Mouse (Mus musculus) MEL (cell line): ENCODE measurements at regions not wholly inside any gene's neighbourhood (a gene's known extent, or its start where the extent isn't known, plus 50 kb on each side); places are given as distances from the start of the nearest gene placed in this dataset.

Source experiments
- DNase-seq: peaks from one replicate; pipeline ENCODE4 v3.0.0; 2011; ENCODE audit warnings: low read depth, low spot score
- H3K27ac ChIP-seq: 2 replicates; pipeline ENCODE4 v1.5.1; 2012; ENCODE audit warnings: low read depth, mild to moderate bottlenecking, control low read depth, low read length, moderate library complexity; ENCODE audit not compliant: control insufficient read depth
- H3K27me3 ChIP-seq, 2 experiments: fragments of 150-350 bp in 1 of 2; sonication (generic) in 1 of 2; 2 replicates each; pipeline ENCODE4 v1.6.1; 2012; ENCODE audit warnings: low read length in 2 of 2, mild to moderate bottlenecking in 2 of 2, improper control_type of control experiment in 1 of 2, moderate library complexity in 1 of 2; ENCODE audit not compliant: insufficient read depth in 2 of 2, control insufficient read depth in 1 of 2
- H3K36me3 ChIP-seq, 2 experiments: 2 replicates each; pipeline ENCODE4 v1.6.1; 2012 to 2014; ENCODE audit warnings: low read length in 2 of 2, improper control_type of control experiment in 1 of 2, inconsistent platforms in 1 of 2, mild to moderate bottlenecking in 1 of 2; ENCODE audit not compliant: insufficient read depth in 2 of 2, control insufficient read depth in 1 of 2
- H3K4me1 ChIP-seq, 2 experiments: fragments of 150-350 bp in 1 of 2; sonication (generic) in 1 of 2; 2 replicates each; pipeline ENCODE4 v1.6.1; 2012; ENCODE audit warnings: low read length in 2 of 2, improper control_type of control experiment in 1 of 2, mild to moderate bottlenecking in 1 of 2; ENCODE audit not compliant: insufficient read depth in 2 of 2, control insufficient read depth in 1 of 2
- H3K4me3 ChIP-seq, 2 experiments: fragments of 150-350 bp in 1 of 2; sonication (generic) in 1 of 2; 2 replicates each; pipeline ENCODE4 v1.5.1; 2012; ENCODE audit warnings: low read depth in 2 of 2, low read length in 2 of 2, mild to moderate bottlenecking in 2 of 2, moderate library complexity in 2 of 2, control low read depth in 1 of 2, improper control_type of control experiment in 1 of 2; ENCODE audit not compliant: control insufficient read depth in 1 of 2, insufficient read depth in 1 of 2
- H3K79me2 ChIP-seq: 2 replicates; pipeline ENCODE4 v1.6.1; 2012; ENCODE audit warnings: mild to moderate bottlenecking, low read length, moderate library complexity; ENCODE audit not compliant: control insufficient read depth, poor library complexity, insufficient read depth
- H3K9ac ChIP-seq: 2 replicates; pipeline ENCODE4 v1.6.1; 2012; ENCODE audit warnings: low read depth, mild to moderate bottlenecking, control low read depth, low read length, moderate library complexity; ENCODE audit not compliant: control insufficient read depth, poor library complexity, severe bottlenecking
- H3K9me3 ChIP-seq: fragments of 150-350 bp; sonication (generic); replicated peaks from 2 replicates; pipeline ENCODE4 v1.6.1; 2012; ENCODE audit warnings: mild to moderate bottlenecking, low read length, improper control_type of control experiment, moderate library complexity; ENCODE audit not compliant: insufficient read depth
- MAFK ChIP-seq: IDR thresholded peaks from 2 replicates; pipeline ENCODE4 v1.6.1; 2011; ENCODE audit warnings: low read depth, mild to moderate bottlenecking, low read length, improper control_type of control experiment, borderline replicate concordance
- POLR2AphosphoS5 ChIP-seq: IDR thresholded peaks from 2 replicates; pipeline ENCODE4 v1.6.1; 2012; ENCODE audit warnings: low read depth, borderline replicate concordance, mild to moderate bottlenecking, inconsistent platforms, low read length, moderate library complexity, mixed read lengths
- RCOR1 ChIP-seq: IDR thresholded peaks from 2 replicates; pipeline ENCODE4 v1.6.1; 2012; ENCODE audit warnings: low read depth, mild to moderate bottlenecking, inconsistent platforms, low read length, improper control_type of control experiment

DNA sequence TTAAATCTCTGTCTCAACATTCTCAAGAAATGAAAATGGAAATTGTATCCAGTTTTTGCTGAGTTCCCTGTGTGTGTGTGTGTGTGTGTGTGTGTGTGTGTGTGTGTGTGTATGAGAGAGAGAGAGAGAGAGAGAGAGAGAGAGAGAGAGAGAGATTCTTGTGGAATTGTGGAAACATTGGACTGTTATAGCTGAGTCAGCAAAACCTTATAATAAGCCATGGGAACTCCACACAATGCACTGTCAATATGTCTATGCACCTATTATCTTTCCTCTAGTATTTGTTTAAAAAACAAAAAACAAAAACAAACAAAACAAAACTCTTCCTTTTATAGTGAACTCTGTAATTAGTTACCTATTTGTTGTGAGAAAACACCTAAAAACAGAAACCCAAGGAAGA lies 1845.2 kb upstream of the Cdh20 start:
- Histone ChIP-seq H3K27ac (no peak overlapping the region), H3K9me3 (no peaks in the 10 kb centered on the region), H3K36me3 (no peaks in the 10 kb centered on the region), H3K79me2 (no peaks in the 10 kb centered on the region), H3K27me3 (no peaks in the 10 kb centered on the region), H3K4me1 (no peaks in the 10 kb centered on the region), H3K9ac (no peak overlapping the region), H3K4me3 (no peak overlapping the region)
- no peak for DNase-seq
- TF ChIP-seq MAFK: peak; percentile 85
- no peak for TF ChIP-seq POLR2AphosphoS5
- no peak for TF ChIP-seq RCOR1
